Mouse (Mus musculus) heart, postnatal 4 days (tissue): ENCODE measurements around the gene Adam10. TPM values are rescaled to one million over a fixed set of nuclear protein-coding genes. Genes with fewer than 3 reads are reported as not detected.
A peak's percentile ranks its signal among the peaks of the same experiment; 100 is the strongest.

Experiments used
- DNase-seq: peaks from one replicate; pipeline ENCODE4 v3.0.0; 2021
- total RNA-seq, 2 experiments: library from RNA; stranded (reverse); gene quantifications; 2 replicates each; pipeline ENCODE4 v1.2.3; 2021

The Adam10 gene
- 10 to 100 TPM; 71.4 to 78.4 TPM for total RNA-seq

DNA sequence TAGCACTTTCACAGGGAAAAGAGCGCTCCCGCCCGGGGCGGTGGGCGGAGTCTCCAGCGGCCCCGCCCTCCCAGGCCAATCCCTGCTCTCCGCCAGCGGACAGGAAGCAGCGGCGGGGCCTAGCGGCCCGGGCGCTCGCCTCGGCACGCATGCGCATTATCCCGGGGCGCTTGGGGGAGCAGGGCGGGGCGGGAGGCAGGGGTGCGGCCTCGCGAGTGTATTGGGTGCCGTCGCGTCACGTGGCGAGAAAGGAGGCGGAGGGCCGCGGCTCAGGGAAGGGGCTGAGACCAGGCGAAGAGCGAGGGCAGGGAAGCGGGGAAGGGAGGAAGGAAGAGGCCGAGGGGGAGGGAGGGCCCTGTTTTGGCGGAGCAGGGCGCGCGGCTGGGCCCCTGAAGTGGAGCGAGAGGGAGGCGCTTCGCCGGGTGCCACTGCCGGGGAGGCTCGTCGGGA lies at the start of gene Adam10:
TSS of gene Adam10 (plus strand) at position 316 of the 450 bp plus-strand sequence.
- DNase-seq = peak; percentile 100

DNA sequence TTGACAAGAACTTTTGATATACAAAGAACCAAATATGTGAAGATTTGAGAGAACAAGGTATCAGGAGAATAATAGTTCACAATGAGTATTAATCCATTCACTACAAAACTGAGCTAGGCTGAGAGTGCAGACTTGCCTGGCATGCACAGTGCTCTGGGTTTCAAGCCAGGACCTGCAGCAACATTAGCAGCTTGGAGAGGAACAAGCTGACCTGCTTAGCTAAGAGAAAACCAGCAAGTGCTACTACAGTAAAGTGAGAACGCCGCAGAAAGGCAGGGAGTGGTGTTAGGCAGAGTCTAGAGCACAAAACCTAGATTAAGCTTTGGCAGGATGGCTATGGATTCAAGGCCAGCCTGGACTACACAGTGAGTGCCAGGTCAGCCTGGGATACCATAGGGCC lies 49.1 kb upstream of the Adam10 start:
- DNase-seq = no peak

DNA sequence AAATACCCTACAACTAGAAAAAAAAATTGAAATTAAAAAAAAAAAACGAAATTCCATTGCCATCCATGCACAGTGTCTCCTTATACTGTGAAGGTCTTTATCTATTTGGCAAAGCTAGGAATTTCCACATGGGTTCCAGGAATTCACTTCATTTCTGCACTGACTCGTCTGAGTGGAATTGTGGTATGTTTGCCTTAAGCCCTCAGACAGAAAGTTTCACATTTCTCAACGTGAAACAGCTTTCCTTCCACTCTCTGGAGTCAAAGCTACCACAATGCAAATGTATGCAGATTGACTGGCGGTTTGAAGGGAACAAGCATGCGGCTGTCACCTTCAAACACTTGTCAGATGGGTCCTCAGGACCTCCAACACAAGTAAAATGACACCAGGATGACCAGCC lies 47.1 kb upstream of the Adam10 start:
- no peak for DNase-seq

GRCm38 (mm10) chr9:70636748-70637147 lies 42.0 kb upstream of the Adam10 start:
- no peak for DNase-seq

- no peak for DNase-seq
Observed at GRCm38 (mm10) chr9:70650260-70650659, 28.5 kb upstream of the Adam10 start.

DNA sequence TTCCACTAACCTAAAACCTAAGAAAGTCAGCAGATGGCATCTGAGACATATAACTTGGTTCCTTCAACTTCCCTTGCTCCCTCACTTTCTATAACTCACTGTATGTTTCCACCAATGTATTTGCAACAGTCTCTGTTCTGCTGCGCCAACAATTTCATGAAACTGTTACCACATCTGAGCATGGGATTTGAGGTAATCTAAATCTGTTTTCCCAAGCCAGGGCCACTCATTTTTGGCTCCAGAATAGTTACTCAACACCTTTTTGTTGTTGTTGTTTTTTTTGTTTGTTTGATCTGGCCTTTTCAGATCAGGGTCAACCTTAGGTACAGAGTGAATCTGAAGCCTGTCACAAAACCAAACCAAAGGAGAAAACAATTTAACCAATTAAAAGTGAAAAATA lies 27.8 kb upstream of the Adam10 start:
- DNase-seq = no peak

- no peak for DNase-seq
Observed at GRCm38 (mm10) chr9:70652221-70652620, 26.6 kb upstream of the Adam10 start.

DNA sequence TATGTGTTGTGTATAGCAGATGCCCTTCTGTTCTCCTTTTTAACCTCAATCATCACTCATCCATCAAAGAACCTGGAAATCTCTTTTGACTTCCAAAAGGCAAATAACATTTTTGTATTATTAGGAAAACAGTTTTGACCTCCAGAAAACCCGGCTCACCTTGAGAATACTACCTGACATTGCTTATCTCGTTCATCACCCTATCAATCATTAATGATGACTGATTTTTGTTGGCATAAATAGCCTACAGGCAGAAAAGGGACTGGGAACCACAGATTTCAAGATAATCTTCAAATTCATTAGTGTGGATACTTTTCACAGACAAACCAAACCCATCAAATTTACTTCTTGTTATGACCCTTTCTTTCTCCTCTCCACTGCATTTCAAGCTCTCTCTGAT lies 24.9 kb upstream of the Adam10 start:
- DNase-seq = no peak

- DNase-seq = no peak
Observed at GRCm38 (mm10) chr9:70654496-70654895, 24.3 kb upstream of the Adam10 start.

DNA sequence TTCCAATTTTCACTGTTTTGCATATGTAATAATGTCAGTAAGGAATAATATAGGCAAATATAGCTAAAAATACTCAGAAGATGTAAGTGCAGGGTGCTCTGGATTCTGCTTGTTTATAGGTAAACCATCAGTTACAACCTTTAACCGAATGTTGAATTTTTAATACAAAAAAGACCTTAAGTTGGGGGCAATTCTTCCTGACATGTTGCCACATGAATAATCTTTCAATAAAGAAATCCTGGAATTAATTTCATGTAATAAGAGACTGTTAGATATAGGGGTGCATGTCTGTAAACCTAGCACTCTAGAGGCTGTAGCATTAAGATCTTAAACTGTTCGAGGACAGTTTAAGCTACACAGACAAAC lies 23.1 kb upstream of the Adam10 start:
- DNase-seq = no peak

DNA sequence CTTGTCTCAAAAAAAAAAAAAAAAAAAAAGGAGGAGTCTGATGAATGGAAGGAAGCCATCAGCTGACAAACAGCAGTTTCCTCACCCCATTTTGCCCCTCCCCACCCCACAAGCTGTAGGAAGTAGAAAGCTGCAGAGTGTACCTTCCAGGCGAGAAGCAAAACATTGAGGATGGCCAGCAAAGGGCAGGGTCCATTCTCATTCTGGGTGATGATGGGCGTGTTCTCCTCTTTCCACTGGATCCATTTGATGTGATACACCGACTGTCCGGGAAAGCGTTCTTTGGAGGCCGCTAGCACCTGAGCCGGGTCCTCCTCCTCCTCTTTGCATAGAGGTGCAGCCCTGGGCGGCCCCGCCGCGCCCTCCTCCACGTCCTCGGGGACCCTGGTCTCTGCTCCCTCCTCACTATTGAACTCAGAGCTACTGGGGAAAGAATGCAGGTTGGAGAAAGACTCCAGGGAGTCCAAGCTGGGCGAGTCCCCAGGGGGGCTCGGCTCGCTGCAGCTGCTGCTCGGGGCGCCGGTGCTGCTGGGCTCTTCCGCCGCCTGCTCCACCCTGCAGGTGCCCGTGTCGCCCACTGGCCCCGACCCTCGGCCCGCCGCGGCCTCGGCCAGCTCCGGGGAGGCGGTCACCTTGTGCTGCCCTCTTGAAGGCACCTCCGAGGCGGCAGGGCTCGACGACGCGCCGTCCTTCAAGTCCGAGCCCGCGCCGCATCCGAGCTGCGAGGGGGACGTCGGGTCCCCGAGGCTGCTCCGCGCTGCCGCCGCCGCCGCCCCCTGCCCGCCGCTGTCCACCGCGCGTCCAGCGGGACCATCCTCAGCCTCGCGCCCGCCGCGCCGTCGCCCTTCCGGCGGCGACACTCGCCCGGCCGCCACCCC lies 22.4 kb upstream of the Adam10 start, which contains the start of gene Gm10642:
TSS of gene Gm10642 (plus strand) at position 122 of the 878 bp plus-strand sequence.
- peak; percentile 38 for DNase-seq

DNA sequence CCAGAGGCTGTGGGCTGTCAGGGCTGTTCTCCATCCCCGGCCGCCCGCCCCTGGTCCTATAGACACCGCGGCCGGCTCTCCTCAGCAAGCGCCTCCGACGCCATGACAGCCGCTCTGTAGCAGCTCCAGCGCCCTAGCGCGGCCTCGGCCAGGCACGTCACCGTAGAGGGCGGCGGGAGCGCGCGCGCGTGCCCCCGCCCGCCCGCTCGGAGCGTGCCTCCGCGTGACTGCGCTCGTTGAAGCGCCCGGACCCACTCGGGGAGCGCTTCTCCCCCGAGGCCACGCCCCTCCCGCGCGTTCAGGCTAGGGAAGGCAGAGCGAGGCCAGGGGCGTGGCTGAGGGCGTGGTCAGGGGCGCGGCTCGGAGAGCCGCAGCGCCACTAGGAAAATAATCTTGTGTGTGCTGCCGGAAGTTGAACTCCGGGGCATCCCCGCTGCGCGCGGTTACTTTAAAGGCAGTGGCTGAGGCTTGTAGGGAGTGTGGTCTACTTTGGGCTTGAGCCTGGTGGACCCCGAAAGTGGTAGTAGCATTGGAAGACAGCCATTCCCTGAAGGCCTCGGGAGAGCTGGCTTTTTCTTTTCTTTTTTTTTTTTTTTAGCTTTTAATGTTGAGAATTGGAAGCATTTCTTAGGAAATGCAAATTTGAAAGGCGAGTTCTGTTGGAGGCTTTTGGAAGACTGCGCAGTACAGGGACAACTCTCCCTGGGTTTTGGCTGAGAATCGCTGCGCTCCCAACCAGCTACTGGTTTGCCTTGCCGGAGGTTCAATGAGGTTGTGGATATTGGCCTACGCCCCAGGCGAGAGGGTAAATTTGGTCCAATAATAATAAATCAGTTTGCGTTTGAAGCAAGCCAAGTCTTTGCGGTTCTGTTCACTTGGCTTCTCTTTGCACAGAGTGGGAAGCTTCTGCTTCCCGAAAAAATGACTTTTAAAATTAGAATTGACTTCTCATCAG lies 21.5 kb upstream of the Adam10 start, which contains the start of gene Mindy2:
TSS of gene Mindy2 (minus strand) at position 162 of the 955 bp plus-strand sequence.
- peak; percentile 99 for DNase-seq

DNA sequence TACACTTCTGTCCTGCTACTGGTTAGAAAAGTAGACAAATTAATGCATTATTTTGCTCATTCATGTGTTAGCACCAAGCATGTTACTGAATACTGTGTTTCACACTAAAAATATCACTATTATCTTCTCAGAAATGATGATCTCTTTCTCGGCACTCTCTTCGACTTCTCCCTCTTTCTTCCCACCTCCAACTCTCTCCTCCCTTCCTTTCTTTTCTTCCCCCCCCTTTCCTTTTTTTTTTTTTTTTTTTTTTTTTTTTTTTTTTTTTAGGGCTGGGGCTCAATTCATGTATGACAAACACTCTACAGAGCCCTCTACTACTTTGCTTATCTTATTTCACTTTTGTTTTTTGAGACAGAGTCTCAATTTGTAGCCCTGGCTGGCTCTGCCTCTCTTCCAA lies 20.5 kb upstream of the Adam10 start:
- DNase-seq = no peak

DNA sequence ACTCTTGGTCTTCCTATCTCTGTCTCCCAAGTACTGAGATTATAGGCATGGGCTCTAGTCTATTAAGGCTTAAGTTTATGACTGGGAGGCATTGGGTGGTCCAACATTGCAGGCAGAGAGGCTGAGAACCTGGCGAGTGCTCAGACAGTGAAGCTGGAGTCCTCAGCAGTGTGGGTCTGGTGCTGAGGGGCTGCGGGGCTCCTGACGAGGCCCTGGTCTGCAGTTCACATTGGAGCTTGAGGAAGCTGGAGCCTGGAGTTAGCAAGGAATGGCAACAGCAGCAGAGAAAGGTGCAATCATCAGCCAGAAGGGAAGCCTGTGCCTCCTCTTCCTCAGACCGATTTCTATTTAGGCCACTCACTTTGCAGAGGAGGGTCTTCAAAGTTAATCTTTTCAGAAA lies 13.9 kb upstream of the Adam10 start:
- no peak for DNase-seq

DNA sequence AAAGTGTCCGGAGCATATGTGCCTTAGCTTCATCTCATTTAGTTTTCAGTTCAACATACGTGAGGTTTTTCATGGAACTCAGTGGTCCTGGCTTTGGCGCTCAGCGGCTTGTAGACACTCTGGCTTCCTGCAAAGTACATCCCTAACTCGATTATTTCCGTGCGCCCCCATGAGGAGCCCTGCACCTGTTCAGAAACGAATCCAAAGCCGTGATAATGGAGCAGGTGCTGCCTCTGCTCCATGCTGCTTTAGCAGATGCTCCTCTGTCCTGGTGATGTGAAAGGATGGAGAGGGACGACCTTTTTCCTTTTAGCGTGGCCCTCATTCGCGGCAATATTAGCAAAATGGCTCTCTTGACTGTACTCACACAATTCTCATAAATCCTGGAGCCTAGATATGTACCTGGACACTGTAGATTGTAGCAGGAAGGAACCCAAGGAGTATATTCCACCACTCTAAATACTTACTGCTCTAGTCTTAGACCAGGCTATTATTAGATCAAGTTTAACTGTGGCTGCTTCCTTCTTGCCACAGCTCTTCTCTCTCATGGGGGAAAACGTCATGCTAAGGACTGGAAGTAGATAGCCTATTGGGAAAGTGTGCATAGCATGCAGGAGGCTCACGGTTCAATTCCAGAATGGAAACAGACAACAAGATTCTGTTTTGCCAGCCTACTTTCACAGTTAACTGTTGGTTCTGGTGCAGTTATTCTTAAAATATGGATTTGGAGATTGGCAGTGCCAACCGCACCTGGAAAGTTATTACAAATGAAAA lies 13.2 kb upstream of the Adam10 start:
- no peak for DNase-seq

GRCm38 (mm10) chr9:70666811-70667210 lies 12.0 kb upstream of the Adam10 start:
- DNase-seq = peak; percentile 18

- DNase-seq = no peak
Observed at GRCm38 (mm10) chr9:70668048-70668447, 10.7 kb upstream of the Adam10 start.

- no peak for DNase-seq
Observed at GRCm38 (mm10) chr9:70669197-70669596, 9.6 kb upstream of the Adam10 start.

GRCm38 (mm10) chr9:70670381-70670780 lies 8.4 kb upstream of the Adam10 start:
- DNase-seq = no peak

- DNase-seq = no peak
Observed at GRCm38 (mm10) chr9:70671278-70671677, 7.5 kb upstream of the Adam10 start.

GRCm38 (mm10) chr9:70671772-70672579 lies 6.8 kb upstream of the Adam10 start:
- peak; percentile 37 for DNase-seq
